Mouse (Mus musculus): ENCODE measurements around the gene Dab1. TPM values are rescaled to one million over a fixed set of nuclear protein-coding genes. Genes with fewer than 3 reads are reported as not detected.

Gene Dab1
- polyA plus RNA-seq, 1 experiment from 2014 or later: 20.1 TPM

GRCm38 (mm10) chr4:104775601-104776000, 1156.4 kb downstream of the Dab1 start:
- no peak for ATAC-seq (replicated peaks; ENCODE audit: low FRiP score)
- Histone ChIP-seq H3K9ac (no peak overlapping the region), H3K4me2 (no peak overlapping the region), H3K27ac (no peak overlapping the region), H3K4me3 (replicated peaks) (no peak overlapping the region), H3K4me1 (no peaks in the 10 kb centered on the region), H3K27me3 (no peaks in the 10 kb centered on the region), H3K36me3 (no peaks in the 10 kb centered on the region), H3K9me3 (replicated peaks) (no peaks in the 10 kb centered on the region)
- 73% methylated on average over 3 of the region's 3 CpGs for WGBS

- no peak overlapping the region for H3K4me3 ChIP-seq (replicated peaks)
- H3K27ac ChIP-seq: no peak overlapping the region
- no peak overlapping the region for H3K4me2 ChIP-seq
- H3K27me3 ChIP-seq: no peaks in the 10 kb centered on the region
- 88% methylated on average over 5 of the region's 5 CpGs for WGBS
- H3K9me3 ChIP-seq (replicated peaks): no peaks in the 10 kb centered on the region
- no peak for ATAC-seq (replicated peaks; ENCODE audit: low FRiP score)
- no peaks in the 10 kb centered on the region for H3K4me1 ChIP-seq
- no peaks in the 10 kb centered on the region for H3K36me3 ChIP-seq
- no peak overlapping the region for H3K9ac ChIP-seq
These were observed 1160.3 kb downstream of the Dab1 start for GRCm38 (mm10) chr4:104779460-104779859.

GRCm38 (mm10) chr4:104781441-104781840, 1162.3 kb downstream of the Dab1 start:
- Histone ChIP-seq H3K4me3 (replicated peaks) (no peak overlapping the region), H3K27ac (no peak overlapping the region), H3K27me3 (no peaks in the 10 kb centered on the region), H3K36me3 (no peaks in the 10 kb centered on the region), H3K4me2 (no peak overlapping the region), H3K9me3 (replicated peaks) (no peaks in the 10 kb centered on the region), H3K9ac (no peak overlapping the region), H3K4me1 (no peaks in the 10 kb centered on the region)
- no peak for ATAC-seq (replicated peaks; ENCODE audit: low FRiP score)
- WGBS: 90% methylated on average over 3 of the region's 3 CpGs

GRCm38 (mm10) chr4:104782346-104782745, 1163.2 kb downstream of the Dab1 start:
- 83% methylated on average over 4 of the region's 4 CpGs for WGBS
- no peak for ATAC-seq (replicated peaks; ENCODE audit: low FRiP score)

GRCm38 (mm10) chr4:104792111-104792510, 1173.0 kb downstream of the Dab1 start:
- Histone ChIP-seq H3K9me3 (replicated peaks) (no peaks in the 10 kb centered on the region), H3K4me2 (no peak overlapping the region), H3K27ac (no peak overlapping the region), H3K36me3 (no peaks in the 10 kb centered on the region), H3K4me1 (no peaks in the 10 kb centered on the region), H3K27me3 (no peaks in the 10 kb centered on the region), H3K4me3 (replicated peaks) (no peak overlapping the region), H3K9ac (no peak overlapping the region)
- ATAC-seq (replicated peaks; ENCODE audit: low FRiP score): no peak
- 90% methylated on average over 4 of the region's 4 CpGs for WGBS

More at GRCm38 (mm10) chr4:104782346-104782745, 1163.2 kb downstream of the Dab1 start:
- H3K36me3 ChIP-seq: no peaks in the 10 kb centered on the region
- no peaks in the 10 kb centered on the region for H3K9me3 ChIP-seq (replicated peaks)
- H3K4me3 ChIP-seq (replicated peaks): no peak overlapping the region
- H3K9ac ChIP-seq: no peak overlapping the region
- no peak overlapping the region for H3K4me2 ChIP-seq
- H3K27me3 ChIP-seq: no peaks in the 10 kb centered on the region
- H3K4me1 ChIP-seq: no peaks in the 10 kb centered on the region
- H3K27ac ChIP-seq: no peak overlapping the region

All from kidney, embryonic 15.5 days (tissue).